Mouse (Mus musculus) v-Abl transformed pro-B cells (cell line): ENCODE data around the gene Ddx43.

Experiments used
- in situ Hi-C, 2 experiments: fragments of 400-800 bp; cut with MboI; formaldehyde crosslinking; loops; one replicate each; pipeline ENCODE4 v1.15.1; 2025; ENCODE audit not compliant: unreplicated experiment in 2 of 2

Ddx43 gene

DNA sequence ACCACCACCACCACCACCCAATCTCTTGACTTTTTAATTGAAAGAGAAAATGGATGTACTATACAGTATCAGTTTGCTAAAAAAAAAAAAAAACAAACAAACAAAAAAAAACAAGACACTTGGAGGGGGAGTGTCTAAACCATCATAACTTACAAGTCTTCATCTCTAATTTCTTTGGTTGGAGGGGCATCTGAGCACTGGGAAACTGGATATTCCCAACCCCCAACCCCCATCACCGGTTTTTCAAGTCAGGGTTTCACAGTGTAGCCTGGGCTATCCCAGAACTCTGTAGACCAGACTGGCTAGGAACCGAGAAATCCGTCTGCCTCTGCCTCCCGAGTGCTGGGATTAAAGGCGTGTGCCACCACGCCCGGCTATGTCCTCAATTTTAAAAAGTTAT is 25.8 kb upstream of the Ddx43 start:
- in situ Hi-C loops: no loop called here

DNA sequence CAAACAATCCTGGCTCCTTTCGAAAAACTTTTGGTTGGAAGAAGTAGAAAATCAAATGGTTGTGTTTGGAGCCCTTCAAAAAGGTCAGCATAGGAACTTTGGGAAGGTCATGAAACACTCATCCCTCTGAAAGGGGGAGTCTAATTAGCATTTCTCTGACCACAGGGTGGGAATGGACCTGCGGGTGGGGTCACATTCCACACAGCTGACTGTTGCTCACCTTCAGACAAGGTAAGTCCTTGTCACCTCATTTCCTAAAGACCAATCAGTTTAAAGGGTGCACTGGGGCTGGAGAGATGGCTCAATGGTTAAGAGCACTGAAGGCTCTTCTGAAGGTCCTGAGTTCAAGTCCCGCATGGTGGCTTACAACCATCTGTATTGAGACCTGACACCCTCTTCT is 24.1 kb upstream of the Ddx43 start:
- in situ Hi-C loops: no loop called here

DNA sequence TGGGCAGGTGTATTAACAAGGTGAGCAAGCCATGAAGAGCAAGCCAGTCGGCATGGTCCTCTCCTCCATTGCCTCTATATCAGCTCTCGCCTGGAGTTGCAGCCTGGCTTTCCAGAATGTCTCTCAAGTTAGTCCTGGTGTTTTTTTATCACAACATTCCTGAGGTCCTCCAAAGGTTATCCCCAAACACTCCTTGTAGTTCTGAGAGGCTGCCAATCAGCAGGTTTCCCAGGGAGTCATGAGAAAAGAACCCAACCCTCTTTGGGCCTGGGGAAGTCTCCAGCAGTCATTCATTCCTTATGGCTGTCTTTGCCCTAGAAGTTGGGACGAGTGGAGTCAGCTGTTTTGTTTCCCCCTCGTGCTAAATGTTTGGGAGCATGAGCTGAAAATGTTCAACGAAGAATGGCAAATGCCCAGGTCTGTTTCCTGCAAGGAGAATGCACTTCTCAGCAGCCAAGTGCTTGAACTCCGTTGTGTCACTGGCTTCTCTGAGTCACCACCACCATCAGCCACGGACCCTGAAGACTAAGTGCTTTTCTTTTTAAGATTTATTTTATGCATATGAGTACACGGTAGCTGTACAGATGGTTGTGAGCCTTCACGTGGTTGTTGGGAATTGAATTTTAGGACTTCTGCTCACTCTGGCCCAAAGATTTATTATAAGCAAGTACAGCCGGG is 22.6 kb upstream of the Ddx43 start:
- in situ Hi-C loops: no loop called here

DNA sequence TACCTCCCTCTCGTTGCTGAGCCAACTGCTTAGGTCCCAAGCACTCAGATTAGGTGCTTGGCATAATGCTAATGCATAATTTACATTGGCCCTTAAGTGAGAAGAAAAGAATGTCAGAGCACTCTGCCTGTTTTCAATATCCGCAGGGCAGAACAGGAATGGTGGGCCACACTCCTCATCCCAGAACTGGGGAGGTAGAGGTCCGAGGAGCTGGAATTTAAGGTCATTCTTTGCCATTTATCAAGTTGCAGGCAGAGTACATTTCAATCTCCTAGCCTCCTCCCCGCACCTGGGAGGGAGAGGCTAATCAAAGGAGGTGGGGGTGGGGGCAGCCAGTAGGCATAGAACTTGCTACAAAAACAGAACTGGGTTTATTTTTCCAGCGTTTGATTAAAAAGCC is 21.2 kb upstream of the Ddx43 start:
- in situ Hi-C loops: no loop called here

DNA sequence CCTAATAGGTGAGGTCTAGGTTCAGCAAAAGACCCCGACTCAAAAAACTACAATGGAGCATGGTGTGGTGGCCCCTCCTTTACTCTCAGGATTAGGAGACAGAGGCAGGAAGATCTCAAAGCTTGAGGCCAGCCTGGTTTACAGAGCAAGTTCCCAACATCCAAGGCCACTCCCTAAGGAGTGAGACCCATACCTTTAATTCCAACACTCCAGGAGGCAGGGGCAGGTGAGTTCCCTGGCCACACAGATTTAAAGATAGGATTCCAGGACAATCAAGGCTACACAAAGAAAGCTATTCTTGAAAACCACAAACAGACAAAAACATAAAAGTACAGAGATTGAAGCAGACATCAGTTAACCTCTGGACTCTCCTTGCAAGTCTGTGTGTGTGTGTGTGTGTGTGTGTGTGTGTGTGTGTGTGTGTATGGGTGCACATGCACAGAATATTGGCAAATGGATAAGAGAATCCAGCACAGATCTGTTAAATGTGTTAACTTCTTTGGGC is 20.6 kb upstream of the Ddx43 start:
- in situ Hi-C loops: no loop called here

DNA sequence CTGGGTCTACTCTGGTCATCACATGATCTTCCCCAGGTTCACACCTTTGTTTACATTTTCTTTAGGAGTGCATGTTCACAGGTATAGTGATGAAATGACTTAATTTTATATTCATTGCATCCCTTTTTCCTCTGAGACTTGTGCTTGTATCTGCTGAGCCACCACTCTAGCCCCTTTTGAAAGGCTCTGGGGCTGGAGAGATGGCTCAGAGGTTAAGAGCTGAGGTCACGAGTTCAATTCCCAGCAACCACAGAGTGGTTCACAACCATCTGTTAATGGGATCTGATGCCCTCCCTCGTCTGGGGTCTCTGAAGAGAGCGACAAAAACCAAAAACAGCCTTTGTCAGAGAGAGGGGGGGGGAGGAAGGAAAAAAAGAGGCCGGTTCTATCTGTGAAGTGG is 20.1 kb upstream of the Ddx43 start:
- in situ Hi-C loops: no loop called here

DNA sequence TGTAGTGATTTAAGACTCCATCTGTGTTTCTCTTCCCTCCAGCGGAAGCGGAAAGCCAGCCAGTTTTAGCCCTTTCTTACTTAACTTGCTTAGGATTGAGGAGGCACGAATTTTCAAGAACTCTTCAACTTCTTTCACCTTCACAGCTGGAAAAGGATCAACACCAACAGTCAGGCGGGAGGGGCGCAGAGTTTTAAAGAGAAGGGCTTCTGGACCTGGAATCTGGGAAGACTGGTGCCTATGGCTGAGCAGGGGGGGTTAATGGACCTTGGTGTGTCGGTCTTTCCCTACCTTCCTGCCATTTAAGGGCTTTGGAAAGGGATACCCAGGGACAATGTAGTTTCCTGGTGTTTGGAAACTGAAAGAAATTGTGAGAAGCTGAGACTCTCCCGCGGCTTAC is 18.0 kb upstream of the Ddx43 start:
- in situ Hi-C loops: no loop called here

DNA sequence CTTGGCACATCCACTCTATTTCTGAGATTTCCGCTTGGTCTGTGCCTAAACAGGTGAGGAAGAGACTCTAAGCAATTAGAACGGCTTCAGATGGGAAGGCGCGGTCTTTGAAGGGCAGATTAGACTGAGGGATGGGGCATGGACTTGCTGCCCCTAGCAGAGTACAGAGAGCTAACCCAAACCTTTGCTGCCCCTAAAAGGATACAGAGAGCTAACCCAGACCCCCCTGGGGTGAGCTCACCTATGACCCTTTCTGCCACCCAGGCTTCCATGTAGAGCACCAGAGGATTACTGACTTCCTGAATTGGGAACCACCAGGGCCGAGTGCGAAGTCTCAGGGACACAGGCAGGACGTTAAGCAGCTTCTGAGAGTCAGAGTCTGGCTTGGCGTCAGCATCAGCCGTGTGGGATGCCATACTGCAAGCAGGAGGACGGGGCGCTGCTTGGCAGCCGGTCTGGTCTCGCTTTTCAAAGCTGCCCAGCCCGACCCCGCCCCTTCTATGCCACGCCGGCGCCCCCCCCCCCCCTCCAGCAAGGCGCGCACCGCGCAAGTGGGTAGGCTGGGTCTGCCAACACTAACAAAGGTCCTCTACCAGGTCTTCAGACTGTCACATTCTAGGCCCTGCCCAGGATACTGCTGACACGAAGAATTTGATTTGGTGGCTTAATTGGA is 17.3 kb upstream of the Ddx43 start, which contains the start of gene Ooep:
Ooep (minus strand) TSS at position 613 of the 673 bp plus-strand sequence.
- in situ Hi-C loops: no loop called here

DNA sequence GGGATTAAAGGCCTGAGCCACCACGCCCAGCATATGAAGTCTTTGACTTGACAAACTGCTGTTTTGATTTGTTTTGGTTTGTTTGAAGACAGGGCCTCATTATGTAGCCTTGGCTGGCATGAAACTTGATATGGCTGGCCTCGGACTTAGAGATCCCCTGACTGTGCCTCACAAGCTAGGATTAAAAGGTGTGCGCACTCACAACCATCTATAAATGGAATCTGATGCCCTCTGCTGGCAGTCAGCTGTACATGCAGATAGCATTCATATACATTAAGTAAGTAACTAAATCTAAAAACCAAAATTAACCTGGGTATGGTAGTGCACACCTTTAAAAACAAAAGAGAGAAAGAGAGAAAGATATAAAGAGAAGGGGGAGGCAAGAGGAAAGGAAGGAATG is 9.7 kb upstream of the Ddx43 start:
- in situ Hi-C loops: no loop called here

DNA sequence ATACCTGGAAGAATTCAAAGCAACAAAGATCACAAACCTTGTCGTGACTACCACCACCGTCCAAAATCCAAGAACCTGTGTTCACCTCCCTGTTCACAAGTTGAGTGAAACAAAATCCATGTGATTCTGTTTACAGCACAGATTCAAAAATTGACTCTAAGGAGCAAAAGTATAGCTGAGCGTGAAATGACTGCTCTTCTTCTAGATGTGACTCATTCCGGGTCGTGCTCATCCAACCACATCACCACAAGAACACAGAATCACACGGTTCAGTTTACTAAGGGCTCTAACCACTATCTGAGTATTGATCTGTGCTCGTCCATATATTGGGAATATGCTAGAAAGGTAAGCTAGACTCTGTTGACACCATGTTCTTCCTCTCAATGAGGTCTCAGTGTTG is 8.6 kb upstream of the Ddx43 start:
- in situ Hi-C loops: no loop called here

DNA sequence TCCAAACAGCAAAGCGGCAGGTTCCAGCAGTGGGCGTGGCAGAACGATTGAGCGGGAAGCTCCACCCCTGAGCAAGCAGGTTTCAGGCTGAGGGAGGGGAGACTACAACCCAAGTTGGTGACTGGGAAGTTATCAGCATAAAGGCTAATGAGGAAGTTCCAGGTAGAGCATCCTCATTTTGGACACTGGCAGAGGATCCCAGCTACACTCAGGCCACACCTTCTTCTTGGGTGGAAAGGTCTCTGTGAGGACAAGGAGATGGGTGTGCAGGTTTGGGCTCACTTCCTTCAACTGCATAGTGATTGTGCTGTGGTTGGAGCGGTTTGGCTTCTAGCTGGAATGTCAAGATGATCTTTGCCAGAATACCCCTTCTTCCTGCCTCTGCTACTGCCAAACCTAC is 5.6 kb upstream of the Ddx43 start:
- in situ Hi-C loops: no loop called here

DNA sequence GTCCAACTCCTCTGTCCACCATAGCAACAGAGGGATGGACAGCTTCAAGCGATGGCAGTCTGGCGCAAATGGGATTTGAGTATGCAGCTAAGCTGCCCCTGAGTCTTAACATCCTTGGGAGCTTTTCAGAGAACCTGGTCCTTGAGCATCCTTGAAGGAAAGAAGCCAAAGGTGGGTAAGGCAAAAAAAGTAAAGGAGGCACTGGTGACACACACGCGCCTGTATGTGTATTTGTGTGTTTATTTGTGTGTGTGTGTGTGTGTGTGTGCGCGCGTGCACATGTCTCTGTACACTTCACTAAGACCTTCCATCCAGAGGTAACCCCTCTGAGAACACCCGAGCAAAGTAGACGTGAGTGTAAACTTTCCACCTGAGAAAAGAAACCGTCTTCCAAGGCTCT is 1.8 kb upstream of the Ddx43 start:
- in situ Hi-C loops: no loop called here

DNA sequence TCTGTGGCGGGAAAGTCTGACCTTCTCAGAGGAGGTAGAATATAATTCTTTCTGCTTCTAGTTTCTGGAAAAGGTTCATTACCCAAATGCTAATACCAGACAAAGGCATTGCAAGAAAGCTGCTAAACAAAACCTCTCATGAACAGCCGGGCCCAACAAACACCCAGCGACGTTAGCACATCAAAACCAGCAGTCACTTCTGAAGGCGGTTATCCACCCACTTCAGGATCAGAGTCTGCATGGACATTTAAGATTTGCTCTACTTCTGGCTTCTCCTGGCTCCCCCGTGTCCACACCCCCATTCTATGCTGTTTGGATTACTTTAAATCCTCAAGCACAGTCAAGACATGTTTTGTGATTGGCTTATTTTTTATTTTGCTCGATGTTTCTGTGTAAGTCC is 975 bp upstream of the Ddx43 start:
- in situ Hi-C loops: no loop called here

DNA sequence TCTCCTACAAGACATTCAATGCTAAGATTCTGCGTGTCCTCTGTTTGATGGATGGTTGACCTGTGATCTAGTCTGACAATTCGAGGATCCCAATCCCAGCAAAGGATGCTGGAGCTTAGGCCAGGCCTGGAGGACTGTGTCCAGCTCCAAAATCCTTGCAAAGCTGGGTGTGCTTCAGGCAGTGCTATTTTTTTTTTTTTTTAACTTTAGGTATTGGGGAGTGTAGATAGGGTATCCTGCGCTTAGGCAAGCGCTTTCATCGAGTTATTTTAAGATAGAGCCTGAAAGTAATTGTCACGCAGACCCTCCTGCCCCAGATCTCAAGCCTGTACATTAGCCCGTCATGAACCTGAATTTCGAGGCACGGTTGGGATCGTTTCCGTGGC is 340 bp upstream of the Ddx43 start:
- in situ Hi-C loops: no loop called here

DNA sequence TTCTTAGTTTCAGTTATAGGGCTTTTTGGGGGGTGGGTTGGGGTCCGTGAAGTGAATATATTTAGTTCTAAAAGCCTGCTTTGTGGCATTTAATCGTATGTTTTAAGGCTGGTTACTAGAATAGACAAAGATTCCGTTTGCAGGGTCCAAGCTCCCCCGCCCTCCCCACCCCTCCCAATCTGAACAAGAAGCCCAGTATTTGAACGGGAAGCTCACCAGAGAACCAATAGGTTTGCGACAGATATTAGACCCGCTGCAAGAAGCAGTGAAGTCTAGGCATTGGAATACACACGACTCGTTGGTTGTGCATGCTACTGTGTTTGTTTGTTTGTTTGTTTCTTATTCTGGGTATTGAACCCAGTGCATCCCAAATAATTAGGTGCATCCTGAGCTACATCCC is 940 bp downstream of the Ddx43 start:
- in situ Hi-C loops: no loop called here

DNA sequence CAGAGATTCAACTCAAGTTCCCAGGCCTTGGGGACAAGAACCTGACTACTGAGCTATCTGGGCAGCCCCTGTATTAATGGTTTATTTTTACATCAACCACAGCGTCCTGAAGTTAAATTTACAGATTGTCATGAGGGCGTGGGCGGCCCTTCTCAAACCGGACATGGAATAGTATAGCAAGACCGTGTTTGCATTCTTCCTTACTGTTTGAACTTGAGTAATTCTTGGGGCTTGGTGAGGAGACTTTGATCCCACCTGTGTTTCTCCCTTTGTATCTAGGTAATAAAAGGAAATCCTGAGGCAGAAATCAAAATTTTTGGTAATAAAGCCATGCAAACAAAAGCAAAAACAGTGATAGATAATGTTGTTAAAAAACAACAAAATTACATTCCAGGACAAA is 5.0 kb downstream of the Ddx43 start:
- in situ Hi-C loops: no loop called here

DNA sequence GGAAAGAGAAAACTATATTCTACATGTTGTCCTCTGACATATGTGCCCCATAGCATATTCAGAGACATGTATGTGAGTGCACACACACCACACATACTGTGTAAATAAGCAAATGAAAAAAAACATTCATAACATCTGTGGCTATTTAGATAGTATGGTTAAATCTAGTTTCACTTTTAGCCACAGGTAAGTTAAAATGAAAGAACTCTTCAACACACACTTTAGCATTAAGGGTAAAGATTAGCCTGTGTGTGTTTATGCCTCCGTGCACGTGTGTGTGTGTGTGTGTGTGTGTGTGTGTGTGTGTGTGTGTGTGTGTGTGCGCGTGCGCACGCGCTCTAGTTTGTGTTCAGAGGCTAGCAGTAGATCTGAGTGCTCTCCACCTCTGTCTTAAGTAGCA is 6.0 kb downstream of the Ddx43 start:
- in situ Hi-C loops: no loop called here

DNA sequence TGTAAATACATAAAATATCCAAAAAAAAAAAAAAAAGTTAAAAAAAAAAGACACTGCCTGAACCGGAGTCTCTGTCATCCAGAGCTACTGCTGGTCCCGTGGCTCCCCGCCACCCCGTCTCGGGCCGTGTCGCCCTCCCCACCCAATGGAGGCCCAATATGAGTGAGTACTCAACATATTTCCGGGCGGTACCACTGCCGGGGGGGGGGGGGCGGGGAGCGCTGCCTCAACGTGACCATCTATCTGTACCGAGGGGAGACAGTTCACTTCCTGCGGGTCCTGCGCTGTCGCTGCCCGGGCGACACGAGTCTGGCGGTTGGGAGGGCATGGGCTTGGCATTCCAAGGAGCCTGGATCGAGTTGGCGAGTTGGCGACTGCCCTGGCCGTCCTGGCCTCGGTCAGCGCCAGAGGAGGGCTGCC is 31.8 kb downstream of the Ddx43 start:
- in situ Hi-C loops: loop anchor here in 1 of 2 experiments (5.0 kb wide), 1 partner anchor 65 kb away; no protein-coding TSS in a partner anchor

DNA sequence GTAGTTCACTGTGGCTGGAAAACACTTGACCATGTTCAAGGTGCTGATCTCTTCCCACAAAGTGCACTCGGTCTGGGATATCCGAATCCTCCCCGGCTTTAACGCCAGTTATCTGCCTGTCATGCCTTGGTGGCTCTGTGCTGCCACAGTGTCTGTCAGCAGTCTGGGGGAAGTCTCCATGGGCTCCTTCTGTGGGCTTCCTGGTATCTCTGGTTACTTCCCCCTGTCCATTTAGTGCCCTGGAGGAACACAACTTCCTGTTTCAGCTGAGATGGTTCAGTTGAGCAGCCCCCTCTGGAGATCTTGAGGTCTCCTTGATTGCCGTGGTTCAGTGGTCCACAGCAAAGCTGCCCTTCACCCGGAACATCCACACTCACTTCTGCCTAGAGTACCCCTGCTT is 32.6 kb downstream of the Ddx43 start:
- in situ Hi-C loops: loop anchor here in 1 of 2 experiments (5.0 kb wide), 1 partner anchor 66 kb away; no protein-coding TSS in a partner anchor

DNA sequence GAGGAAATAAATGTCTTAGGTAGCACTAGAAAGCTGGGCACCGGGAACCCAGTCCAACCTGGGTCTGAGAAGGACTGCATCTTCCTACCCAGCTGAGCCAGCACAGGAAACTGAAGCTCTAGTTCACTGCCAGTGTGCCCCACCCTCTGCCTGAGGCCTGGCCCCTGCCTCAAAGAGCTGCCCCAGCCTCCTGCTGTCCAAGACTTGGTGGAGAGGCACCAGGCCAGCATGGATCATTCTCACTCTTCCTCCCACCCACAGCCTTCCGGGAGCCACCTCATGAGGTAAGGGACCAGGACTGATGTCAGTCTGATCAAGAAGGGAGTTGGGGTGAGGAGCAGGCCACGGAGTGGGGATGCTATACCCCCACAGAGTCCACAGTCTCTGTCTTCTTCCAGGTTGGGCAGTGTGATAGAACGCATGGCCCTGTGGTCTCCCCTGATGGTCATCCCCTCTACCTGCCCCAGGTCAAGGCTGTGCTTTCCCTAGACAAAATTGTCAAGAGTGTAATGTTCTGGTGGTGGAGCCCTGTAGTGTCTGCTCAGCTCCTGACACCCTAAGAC is 33.4 kb downstream of the Ddx43 start:
- in situ Hi-C loops: loop anchor here in 1 of 2 experiments (5.0 kb wide), 1 partner anchor 67 kb away; no protein-coding TSS in a partner anchor

DNA sequence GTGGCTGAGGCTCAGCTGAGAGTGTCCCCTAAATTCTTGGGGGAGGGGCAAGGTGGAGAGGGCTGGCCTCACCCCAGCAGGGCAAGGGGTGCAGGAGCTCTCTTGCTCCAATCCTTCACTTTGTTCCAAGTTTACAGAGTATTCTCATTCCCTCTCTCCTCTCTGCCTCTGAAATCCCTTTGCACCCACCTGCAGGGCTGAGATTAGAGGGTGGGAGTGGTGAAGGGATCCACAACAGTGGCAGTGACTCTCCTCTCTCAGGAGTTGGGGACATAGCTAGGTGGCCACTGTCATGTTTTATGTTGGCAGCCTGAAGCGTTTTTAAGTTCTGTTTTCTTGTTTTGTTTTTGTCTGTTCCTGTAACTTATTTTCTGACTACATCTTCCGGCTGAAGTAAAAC is 34.0 kb downstream of the Ddx43 start:
- in situ Hi-C loops: loop anchor here in 1 of 2 experiments (5.0 kb wide), 1 partner anchor 67 kb away; no protein-coding TSS in a partner anchor

DNA sequence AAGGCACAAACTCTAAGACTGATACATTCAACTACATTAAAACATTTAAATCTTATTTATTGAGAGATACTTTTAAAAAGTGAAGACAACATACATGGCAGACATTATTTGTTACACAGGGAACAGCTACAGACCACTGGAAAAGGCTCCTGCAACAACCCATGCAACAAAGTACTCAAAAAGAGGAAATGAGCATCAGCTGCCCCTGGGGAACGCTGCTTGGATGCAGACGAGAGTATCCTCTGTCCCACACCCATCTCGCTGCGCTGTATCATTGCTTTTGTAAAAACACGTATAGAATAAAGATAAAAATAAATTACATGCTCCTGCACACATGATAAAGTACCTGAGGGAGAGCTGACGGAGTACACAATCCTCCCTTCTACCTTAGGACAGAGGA is 34.9 kb downstream of the Ddx43 start:
- in situ Hi-C loops: no loop called here
